Mouse (Mus musculus): ENCODE measurements around the gene Chst1.
A peak's percentile ranks its signal among the peaks of the same experiment; 100 is the strongest.

DNA sequence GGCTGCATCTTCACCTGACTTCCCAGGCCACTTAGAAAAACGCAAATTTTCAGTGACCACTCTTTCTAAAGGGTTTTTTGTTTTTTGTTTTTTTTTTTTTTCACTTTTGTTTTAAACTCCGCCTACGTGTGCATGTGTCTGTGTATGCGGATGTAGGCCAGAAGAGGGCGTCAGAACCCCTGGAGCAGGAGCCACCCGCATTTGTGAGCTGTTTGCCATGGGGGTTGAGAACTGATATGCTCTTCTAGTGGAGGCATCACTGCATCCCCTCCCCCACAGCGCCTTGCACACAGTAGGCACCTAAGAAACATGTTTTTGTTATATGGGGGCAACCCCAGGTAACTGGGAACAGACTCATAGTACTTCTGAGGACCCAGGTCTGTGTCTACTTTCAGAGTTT lies 2.2 kb upstream of the Chst1 start:
- TF ChIP-seq CTCF (IDR thresholded peaks at IDR 0.05) (peak; percentile 60), POLR2A (IDR thresholded peaks at IDR 0.05; ENCODE audit: insufficient read depth, low read depth, low read length) (no peak), EP300 (IDR thresholded peaks at IDR 0.05; ENCODE audit: insufficient read depth, low read depth, low read length) (no peak)
